Mouse (Mus musculus) testis, adult 2 months (tissue): ENCODE measurements around the gene Fbln5.

ENCODE experiments used
- CTCF ChIP-seq: fragments of 200-500 bp; IDR thresholded peaks from 2 replicates; pipeline ENCODE4 v1.5.1; 2012; ENCODE audit warnings: low read depth, mild to moderate bottlenecking, inconsistent platforms, low read length, moderate library complexity; ENCODE audit not compliant: control insufficient read depth, insufficient read depth, insufficient replicate concordance
- POLR2A ChIP-seq: fragments of 200-500 bp; IDR thresholded peaks from 2 replicates; pipeline ENCODE4 v1.6.1; 2012; ENCODE audit warnings: low read depth, mild to moderate bottlenecking, inconsistent platforms, low read length, moderate library complexity; ENCODE audit not compliant: control insufficient read depth

DNA sequence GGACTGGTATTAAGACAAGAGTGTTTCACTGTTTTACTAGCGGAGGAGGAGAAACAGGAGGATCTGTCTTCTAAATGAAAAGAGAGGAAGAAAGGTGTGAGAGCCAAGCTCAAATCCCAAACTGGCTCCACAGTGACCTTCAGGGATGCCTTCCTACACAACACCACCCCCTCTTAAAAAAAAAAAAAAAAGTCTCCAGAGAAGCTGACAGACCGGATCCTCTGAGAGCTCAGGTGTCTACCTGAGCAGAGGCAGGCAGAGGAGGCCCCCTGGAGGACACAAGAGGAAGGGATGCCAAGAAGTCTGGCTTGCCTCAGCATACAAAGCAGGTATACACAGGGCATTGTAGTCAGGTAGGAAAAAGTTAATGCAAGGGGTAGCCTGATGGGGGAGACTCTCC lies 36.1 kb downstream of the Fbln5 start:
- TF ChIP-seq CTCF: peak; percentile 19; the same call in 1 of the 2 replicates
- TF ChIP-seq POLR2A: no peak
